Mouse (Mus musculus): ENCODE measurements around the gene Mis12. TPM values are rescaled to one million over a fixed set of nuclear protein-coding genes. Genes with fewer than 3 reads are reported as not detected.

Mis12 gene
- polyA plus RNA-seq (2015; fragmentation: Nextera tagmentation; extraction: Ambion mirVana) = 15.0 and 16.5 TPM in 2 replicates

- H3K9me3 ChIP-seq (ENCODE audit: control insufficient read depth, low read length) = no peaks in the 10 kb centered on the region
- WGBS = under 1% methylated on average over 67 of the region's 71 CpGs
Observed at GRCm38 (mm10) chr11:71019201-71020068, at the start of gene Mis12, which contains the start of gene Derl2. Gene Mis12, plus strand, starts transcription at chr11:71019611. Gene Derl2, minus strand, starts transcription at chr11:71019841.

GRCm38 (mm10) chr11:70969821-70970559 is 49.4 kb upstream of the Mis12 start, which contains the start of the genes Nup88 and Rpain:
Gene Nup88, minus strand, starts transcription at chr11:70969973.
Gene Rpain, plus strand, starts transcription at chr11:70970213.
- 0% methylated on average over 42 of the region's 43 CpGs for WGBS
- DNase-seq (ENCODE audit: low spot score) (peak; percentile 96), ATAC-seq (ENCODE audit: low FRiP score, low TSS enrichment) (peak; percentile 96)
- no peaks in the 10 kb centered on the region for H3K27me3 ChIP-seq (ENCODE audit: control insufficient read depth, insufficient read depth, low read length)
- H3K9me3 ChIP-seq (ENCODE audit: control insufficient read depth, low read length) = no peaks in the 10 kb centered on the region
- H3K36me3 ChIP-seq (ENCODE audit: control insufficient read depth, insufficient read depth, low read length) = peaks cover 4% of the 10 kb centered on the region
- H3K4me2 ChIP-seq (replicated peaks; ENCODE audit: low read depth) = peak within 1 kb of the TSS; percentile 79
- H3K27ac ChIP-seq (replicated peaks) = peak within 1 kb of the TSS; percentile 85
- no peaks in the 10 kb centered on the region for H3K4me1 ChIP-seq (replicated peaks; ENCODE audit: control insufficient read depth, insufficient read depth)
- TF ChIP-seq CTCF (IDR thresholded peaks at IDR 0.05; ENCODE audit: low read depth) = no peak
- TF ChIP-seq EP300 (optimal IDR thresholded peaks at IDR 0.05) = no peak
- H3K4me3 ChIP-seq (ENCODE audit: low read depth, low read length) = peak within 1 kb of the TSS; percentile 93
- H3K9ac ChIP-seq (ENCODE audit: low read length) = peak within 1 kb of the TSS; percentile 91

More at GRCm38 (mm10) chr11:71019201-71020068, at the start of gene Mis12, which contains the start of gene Derl2:
- H3K36me3 ChIP-seq (ENCODE audit: control insufficient read depth, insufficient read depth, low read length) = no peaks in the 10 kb centered on the region
- DNase-seq (ENCODE audit: low spot score) = peak; percentile 98
- ATAC-seq (ENCODE audit: low FRiP score, low TSS enrichment) = peak; percentile 100
- peak within 1 kb of the TSS; percentile 77 for H3K4me2 ChIP-seq (replicated peaks; ENCODE audit: low read depth)
- peak; percentile 89 for TF ChIP-seq EP300 (optimal IDR thresholded peaks at IDR 0.05)
- peak; percentile 0; the same call in 1 of the 2 replicates for TF ChIP-seq CTCF (IDR thresholded peaks at IDR 0.05; ENCODE audit: low read depth)
- H3K9ac ChIP-seq (ENCODE audit: low read length) = peak within 1 kb of the TSS; percentile 89
- H3K4me3 ChIP-seq (ENCODE audit: low read depth, low read length) = peak within 1 kb of the TSS; percentile 94
- 0 out of 2 replicates have a peak, but pooled peaks cover 4% of the 10 kb centered on the region for H3K4me1 ChIP-seq (replicated peaks; ENCODE audit: control insufficient read depth, insufficient read depth)
- H3K27me3 ChIP-seq (ENCODE audit: control insufficient read depth, insufficient read depth, low read length) = no peaks in the 10 kb centered on the region
- peak within 1 kb of the TSS; percentile 89 for H3K27ac ChIP-seq (replicated peaks)

- no peaks in the 10 kb centered on the region for H3K4me1 ChIP-seq (replicated peaks; ENCODE audit: control insufficient read depth, insufficient read depth)
- H3K9me3 ChIP-seq (ENCODE audit: control insufficient read depth, low read length) = no peaks in the 10 kb centered on the region
- WGBS = 14% methylated on average over 24 of the region's 24 CpGs
- H3K4me2 ChIP-seq (replicated peaks; ENCODE audit: low read depth) = peak overlapping the region; percentile 79
- ATAC-seq (ENCODE audit: low FRiP score, low TSS enrichment) (peak; percentile 18), DNase-seq (ENCODE audit: low spot score) (no peak)
- peak overlapping the region; percentile 60 for H3K9ac ChIP-seq (ENCODE audit: low read length)
- H3K36me3 ChIP-seq (ENCODE audit: control insufficient read depth, insufficient read depth, low read length) = peaks cover 7% of the 10 kb centered on the region
- no peaks in the 10 kb centered on the region for H3K27me3 ChIP-seq (ENCODE audit: control insufficient read depth, insufficient read depth, low read length)
- H3K27ac ChIP-seq (replicated peaks) = peak overlapping the region; percentile 74
- no peak for TF ChIP-seq EP300 (optimal IDR thresholded peaks at IDR 0.05)
- peak; percentile 46 for TF ChIP-seq CTCF (IDR thresholded peaks at IDR 0.05; ENCODE audit: low read depth)
- peak overlapping the region; percentile 93 for H3K4me3 ChIP-seq (ENCODE audit: low read depth, low read length)
Observed at GRCm38 (mm10) chr11:70970560-70971540, 48.6 kb upstream of the Mis12 start.

GRCm38 (mm10) chr11:70972586-70972985 is 46.8 kb upstream of the Mis12 start:
- 80% methylated on average over 1 of the region's 1 CpGs for WGBS
- Histone ChIP-seq H3K36me3 (ENCODE audit: control insufficient read depth, insufficient read depth, low read length) (peaks cover 15% of the 10 kb centered on the region), H3K27ac (replicated peaks) (no peak overlapping the region), H3K4me1 (replicated peaks; ENCODE audit: control insufficient read depth, insufficient read depth) (no peaks in the 10 kb centered on the region), H3K27me3 (ENCODE audit: control insufficient read depth, insufficient read depth, low read length) (no peaks in the 10 kb centered on the region), H3K9me3 (ENCODE audit: control insufficient read depth, low read length) (no peaks in the 10 kb centered on the region), H3K4me3 (ENCODE audit: low read depth, low read length) (no peak overlapping the region), H3K9ac (ENCODE audit: low read length) (no peak overlapping the region), H3K4me2 (replicated peaks; ENCODE audit: low read depth) (no peak overlapping the region)
- TF ChIP-seq CTCF (IDR thresholded peaks at IDR 0.05; ENCODE audit: low read depth) (no peak), EP300 (optimal IDR thresholded peaks at IDR 0.05) (no peak)
- DNase-seq (ENCODE audit: low spot score) (no peak), ATAC-seq (ENCODE audit: low FRiP score, low TSS enrichment) (no peak)

- no peak overlapping the region for H3K27ac ChIP-seq (replicated peaks)
- H3K4me1 ChIP-seq (replicated peaks; ENCODE audit: control insufficient read depth, insufficient read depth) = no peaks in the 10 kb centered on the region
- H3K9ac ChIP-seq (ENCODE audit: low read length) = no peak overlapping the region
- ATAC-seq (ENCODE audit: low FRiP score, low TSS enrichment) (no peak), DNase-seq (ENCODE audit: low spot score) (peak; percentile 34)
- no peak overlapping the region for H3K4me2 ChIP-seq (replicated peaks; ENCODE audit: low read depth)
- 67% methylated on average over 4 of the region's 4 CpGs for WGBS
- H3K9me3 ChIP-seq (ENCODE audit: control insufficient read depth, low read length) = no peaks in the 10 kb centered on the region
- TF ChIP-seq EP300 (optimal IDR thresholded peaks at IDR 0.05) = no peak
- peak; percentile 68 for TF ChIP-seq CTCF (IDR thresholded peaks at IDR 0.05; ENCODE audit: low read depth)
- H3K36me3 ChIP-seq (ENCODE audit: control insufficient read depth, insufficient read depth, low read length) = peaks cover 23% of the 10 kb centered on the region
- no peaks in the 10 kb centered on the region for H3K27me3 ChIP-seq (ENCODE audit: control insufficient read depth, insufficient read depth, low read length)
- H3K4me3 ChIP-seq (ENCODE audit: low read depth, low read length) = no peak overlapping the region
Observed at GRCm38 (mm10) chr11:70973947-70974346, 45.5 kb upstream of the Mis12 start.

Measured in stomach, postnatal 0 days (tissue).